Mouse (Mus musculus) erythroblast, embryonic 14.5 days (primary cell): Measurements from ENCODE around the gene Gpr141. TPM values are rescaled to one million over a fixed set of nuclear protein-coding genes. Genes with fewer than 3 reads are reported as not detected.

Experiments used
- H3K27me3 ChIP-seq: 2 replicates; pipeline ENCODE4 v1.6.1; 2012; ENCODE audit warnings: inconsistent platforms; ENCODE audit not compliant: control insufficient read depth
- H3K36me3 ChIP-seq: 2 replicates; pipeline ENCODE4 v1.6.1; 2012; ENCODE audit warnings: mild to moderate bottlenecking, inconsistent platforms; ENCODE audit not compliant: control insufficient read depth
- H3K4me1 ChIP-seq: 2 replicates; pipeline ENCODE4 v1.6.1; 2012; ENCODE audit warnings: inconsistent platforms; ENCODE audit not compliant: control insufficient read depth
- H3K4me3 ChIP-seq: replicated peaks from 2 replicates; pipeline ENCODE3; 2012; ENCODE audit warnings: moderate library complexity, mild to moderate bottlenecking, inconsistent platforms
- H3K9me3 ChIP-seq: 2 replicates; pipeline ENCODE4 v1.6.1; 2012; ENCODE audit warnings: low read length, inconsistent platforms, mixed read lengths; ENCODE audit not compliant: control insufficient read depth
- GATA1 ChIP-seq: IDR thresholded peaks from 2 replicates; pipeline ENCODE4 v1.6.1; 2012; ENCODE audit warnings: low read length, inconsistent platforms, mixed read lengths
- TAL1 ChIP-seq: IDR thresholded peaks from 3 replicates; pipeline ENCODE4 v1.6.1; 2012; ENCODE audit warnings: low read length, inconsistent platforms, mixed read lengths
- polyA plus RNA-seq: library from polyadenylated mRNA; stranded (reverse); fragments of >175 nt; gene quantifications from 2 replicates; pipeline ENCODE4 v1.2.3, GENCODE M21; 2012

Gpr141 gene
- polyA plus RNA-seq, 1 experiment, result not detected

DNA sequence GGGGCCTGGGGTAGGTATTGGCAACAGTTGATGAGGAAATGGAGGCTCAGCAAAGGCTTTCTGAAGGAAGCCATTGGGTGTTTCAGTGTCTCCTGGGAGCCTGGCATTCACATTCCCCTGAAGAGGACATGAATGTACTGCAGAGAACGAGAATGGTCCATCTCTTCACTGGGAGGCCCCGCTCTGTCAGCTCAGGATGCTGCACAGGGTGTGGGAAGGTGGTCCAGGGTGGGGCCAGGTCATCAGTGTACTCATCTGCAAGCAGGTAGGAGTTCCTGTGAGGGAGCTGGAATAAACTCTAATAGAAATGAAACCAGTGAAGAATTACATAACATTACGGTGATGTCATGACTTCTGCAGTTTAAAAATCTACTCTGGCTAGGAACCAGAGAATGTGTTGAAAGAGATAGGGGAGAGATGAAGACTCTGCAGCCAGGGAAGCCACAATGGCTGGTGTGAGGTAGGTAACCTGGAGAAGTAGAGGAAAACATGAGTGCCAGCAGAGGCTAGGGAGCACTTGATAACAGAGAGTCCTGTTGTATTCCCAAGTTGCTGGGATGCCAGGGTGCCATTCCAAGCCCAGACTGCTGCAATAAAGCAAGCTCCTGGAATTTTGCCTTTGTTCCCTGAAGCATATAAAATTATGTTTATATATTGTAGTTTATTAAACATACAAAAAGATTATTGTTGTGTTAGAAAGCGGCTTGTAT is 123.2 kb downstream of the Gpr141 start:
- Histone ChIP-seq H3K9me3 (no peaks in the 10 kb centered on the region), H3K4me3 (no peak overlapping the region), H3K36me3 (no peaks in the 10 kb centered on the region), H3K27me3 (no peaks in the 10 kb centered on the region; the same call in 1 of the 2 replicates), H3K4me1 (no peaks in the 10 kb centered on the region)
- TF ChIP-seq GATA1 (no peak), TAL1 (no peak)

Other genes with a start within 250 kb of the Gpr141 start
- gene Epdr1, start 204.3 kb downstream of the Gpr141 start, polyA plus RNA-seq, result 0.33 and 2.2 TPM in 2 replicates
- gene Sfrp4, start 201.2 kb downstream of the Gpr141 start, polyA plus RNA-seq, result not detected in 2 replicates
- gene Nme8, start 126.5 kb downstream of the Gpr141 start, polyA plus RNA-seq, result not detected in 2 replicates